Mouse (Mus musculus) Patski (cell line): ENCODE measurements around the gene Slc35f6. TPM values are rescaled to one million over a fixed set of nuclear protein-coding genes. Genes with fewer than 3 reads are reported as not detected.
"Not testable (repeated sequence)": the region's sequence is repeated elsewhere in the genome, so short reads cannot be mapped to it uniquely, and the experiment has no call there.

ENCODE experiments used
- ATAC-seq: fragments of 100-300 bp; one replicate; pipeline ENCODE4 v1.8.0; 2021
- CTCF ChIA-PET: fragments of 350-600 bp; sonication (Branson Sonifier 250); formaldehyde crosslinking; loops from one replicate; lab custom pipeline; 2022; ENCODE audit warnings: inconsistent platforms; lab: Charles Lee
- POLR2A ChIA-PET: fragments of 350-600 bp; sonication (Branson Sonifier 250); formaldehyde crosslinking; loops from one replicate; lab custom pipeline; 2022; ENCODE audit warnings: antibody characterized with exemption, inconsistent platforms; lab: Charles Lee
- DNase-seq: peaks from one replicate; pipeline ENCODE4 v3.0.0-alpha.2; 2011; ENCODE audit warnings: low read depth, low spot score
- H3K27me3 ChIP-seq: fragments of 371-371 bp; one replicate; pipeline ENCODE4 v1.5.1; 2021
- CTCF ChIP-seq: fragments of 100-300 bp; IDR thresholded peaks from one replicate; pipeline ENCODE4 v1.5.1; 2021
- in situ Hi-C: fragments of 300-500 bp; cut with MboI; formaldehyde crosslinking; loops from 3 replicates; pipeline ENCODE4 v1.11.1; 2018; ENCODE audit warnings: low pct_unique_long_range_greater_than_20kb, mixed read lengths
- polyA plus RNA-seq: library from polyadenylated mRNA; unstranded; gene quantifications from one replicate; pipeline ENCODE4 v1.2.3, GENCODE M21; 2021

Slc35f6 gene
- polyA plus RNA-seq, 1 experiment from 2014 or later: 49.7 TPM

GRCm38 (mm10) chr5:30668637-30669495 is 21.1 kb downstream of the Slc35f6 start:
- no peak for ATAC-seq
- H3K27me3 ChIP-seq: no peaks in the 10 kb centered on the region
- in situ Hi-C loops: no loop called here
- DNase-seq: no peak
- no peak for TF ChIP-seq CTCF
- POLR2A ChIA-PET: interaction anchor here (0.8 to 1.3 kb wide), 2 partner anchors 13 to 17 kb away, joined by 3 to 4 read pairs; no protein-coding TSS in a partner anchor
- CTCF ChIA-PET: interaction anchor here (0.9 to 1.8 kb wide), 4 partner anchors 15 to 106 kb away, joined by 3 to 6 read pairs (median 4); no protein-coding TSS in a partner anchor

GRCm38 (mm10) chr5:30669496-30669830 is 21.7 kb downstream of the Slc35f6 start:
- H3K27me3 ChIP-seq: no peaks in the 10 kb centered on the region
- no peak for TF ChIP-seq CTCF
- DNase-seq (no peak), ATAC-seq (no peak)
- ChIA-PET CTCF (interaction anchor here (1.5 kb wide), 1 partner anchor 20 kb away, joined by 3 read pairs; no protein-coding TSS in a partner anchor), POLR2A (interaction anchor here (1.3 kb wide), 1 partner anchor 13 kb away, joined by 3 read pairs; no protein-coding TSS in a partner anchor)
- in situ Hi-C loops: no loop called here

- CTCF ChIA-PET: no interaction called here
- POLR2A ChIA-PET: interaction anchor here (1.3 kb wide), 1 partner anchor 14 kb away, joined by 3 read pairs; no protein-coding TSS in a partner anchor
- in situ Hi-C loops: no loop called here
- ATAC-seq (no peak), DNase-seq (no peak)
- H3K27me3 ChIP-seq: no peaks in the 10 kb centered on the region
- no peak for TF ChIP-seq CTCF
These were observed 22.4 kb downstream of the Slc35f6 start for GRCm38 (mm10) chr5:30670091-30670490.

GRCm38 (mm10) chr5:30674001-30674400 is 26.3 kb downstream of the Slc35f6 start:
- H3K27me3 ChIP-seq: no peaks in the 10 kb centered on the region
- no peak for TF ChIP-seq CTCF
- ChIA-PET POLR2A (no interaction called here), CTCF (interaction anchor here (1.1 to 1.6 kb wide), 3 partner anchors 11 to 26 kb away, joined by 3 read pairs; partner anchors contain the start of gene Slc35f6)
- in situ Hi-C loops: no loop called here
- DNase-seq: no peak
- no peak for ATAC-seq

- ChIA-PET POLR2A (interaction anchor here (0.5 kb wide), 1 partner anchor 29 kb away, joined by 3 read pairs; no protein-coding TSS in a partner anchor), CTCF (interaction anchor here (1.5 kb wide), 1 partner anchor 9 kb away, joined by 7 read pairs; no protein-coding TSS in a partner anchor)
- H3K27me3 ChIP-seq: no peaks in the 10 kb centered on the region
- ATAC-seq: no peak
- no peak for DNase-seq
- TF ChIP-seq CTCF: no peak
- in situ Hi-C loops: no loop called here
These were observed 29.1 kb downstream of the Slc35f6 start for GRCm38 (mm10) chr5:30676800-30677199.

- POLR2A ChIA-PET: interaction anchor here (0.6 kb wide), 1 partner anchor 32 kb away, joined by 3 read pairs; no protein-coding TSS in a partner anchor
- CTCF ChIA-PET, DNase-seq, ATAC-seq, H3K27me3 ChIP-seq, in situ Hi-C loops: not testable (repeated sequence)
These were observed 30.3 kb downstream of the Slc35f6 start for GRCm38 (mm10) chr5:30678069-30678468.

- ChIA-PET POLR2A (no interaction called here), CTCF (no interaction called here)
- no peak for DNase-seq
- no peak for TF ChIP-seq CTCF
- H3K27me3 ChIP-seq: no peaks in the 10 kb centered on the region
- in situ Hi-C loops: no loop called here
- ATAC-seq: no peak
These were observed 31.1 kb downstream of the Slc35f6 start for GRCm38 (mm10) chr5:30678722-30679296.

GRCm38 (mm10) chr5:30679593-30679992 is 31.9 kb downstream of the Slc35f6 start:
- POLR2A ChIA-PET: no interaction called here
- no peak for TF ChIP-seq CTCF
- ATAC-seq (no peak), DNase-seq (no peak)
- in situ Hi-C loops: no loop called here
- H3K27me3 ChIP-seq: no peaks in the 10 kb centered on the region
- CTCF ChIA-PET: interaction anchor here (0.8 to 1.0 kb wide), 2 partner anchors 14 to 42 kb away, joined by 3 read pairs; no protein-coding TSS in a partner anchor

- in situ Hi-C loops: no loop called here
- DNase-seq (no peak), ATAC-seq (no peak)
- ChIA-PET CTCF (interaction anchor here (0.6 kb wide), 1 partner anchor 34 kb away, joined by 3 read pairs; no protein-coding TSS in a partner anchor), POLR2A (no interaction called here)
- H3K27me3 ChIP-seq: no peaks in the 10 kb centered on the region
- TF ChIP-seq CTCF: no peak
These were observed 34.2 kb downstream of the Slc35f6 start for GRCm38 (mm10) chr5:30681970-30682369.

GRCm38 (mm10) chr5:30682967-30683600 is 35.4 kb downstream of the Slc35f6 start:
- POLR2A ChIA-PET: no interaction called here
- DNase-seq (no peak), ATAC-seq (no peak)
- H3K27me3 ChIP-seq: no peaks in the 10 kb centered on the region
- TF ChIP-seq CTCF: peak; percentile 69
- CTCF ChIA-PET: no interaction called here
- in situ Hi-C loops: no loop called here
